9 mouse cellular contexts compared by ENCODE assay signal in genomic region chr1:75369984-75370660, GRCm38 (mm10). TPM values are rescaled to one million over a fixed set of nuclear protein-coding genes. Genes with fewer than 3 reads are reported as not detected.
DNase-seq lines count a peak whose midpoint lies in the region; ATAC-seq and TF ChIP-seq lines count a peak whose summit lies in the region.
"Had no signal": no experiment of that assay in that cellular context is flagged by ENCODE, and none has a peak within 500 bp of the region (broad histone marks: within the 10 kb centered on the region; RNA-seq: fewer than 3 reads in every experiment).

No protein-coding gene starts in this region.

- H3K9ac ChIP-seq in heart, embryonic 12.5 days: peak overlapping the region; percentile 32; the same call in 1 of the 2 replicates
- H3K9ac ChIP-seq in stomach, embryonic 15.5 days: no peak overlapping the region

- H3K4me1 ChIP-seq in heart, embryonic 12.5 days (replicated peaks): peaks cover 41% of the 10 kb centered on the region
- peaks cover 11% of the 10 kb centered on the region for H3K4me1 ChIP-seq in stomach, embryonic 15.5 days

- peaks cover 26% of the 10 kb centered on the region for H3K36me3 ChIP-seq in heart, embryonic 12.5 days
- H3K36me3 ChIP-seq in stomach, embryonic 15.5 days: no peaks in the 10 kb centered on the region

- in situ Hi-C loops in Patski (cut with MboI; ENCODE audit: low pct_unique_long_range_greater_than_20kb): no loop called here

- CTCF ChIA-PET in Patski (lab: Charles Lee): interaction anchor here (0.8 to 2.0 kb wide), 6 partner anchors 10 to 107 kb away, joined by 3 to 9 read pairs (median 3); partner anchors contain the start of gene Des

- 35% methylated on average over 13 of the region's 13 CpGs for WGBS in heart, embryonic 12.5 days
- WGBS in stomach, embryonic 15.5 days: 31% methylated on average over 13 of the region's 13 CpGs

- no peak for TF ChIP-seq CTCF in Patski (IDR thresholded peaks at IDR 0.05)

- DNase-seq in Patski (ENCODE audit: low read depth, low spot score): no peak
- peak; percentile 98 to 99 for DNase-seq in cerebellum, adult 18-20 months
- DNase-seq in kidney, postnatal 4 days: peak; percentile 78 to 83
- DNase-seq in B cell, adult 2 months: no peak
- no peak for DNase-seq in layer of hippocampus, postnatal 10 days (ENCODE audit: low spot score in 2 of 2)
- DNase-seq in layer of hippocampus, adult 11-12 months (ENCODE audit: low spot score): no peak

- H3K4me3 ChIP-seq in heart, embryonic 12.5 days: no peak overlapping the region
- no peak overlapping the region for H3K4me3 ChIP-seq in stomach, embryonic 15.5 days (replicated peaks)

- ATAC-seq in Patski: peak; percentile 29
- no peak for ATAC-seq in heart, embryonic 12.5 days (ENCODE audit: insufficient number of reproducible peaks, low FRiP score)
- ATAC-seq in stomach, embryonic 15.5 days (ENCODE audit: insufficient read depth, low FRiP score, low read depth): 0 out of 2 replicates have a peak, but pooled peaks have one; percentile 16

- H3K9me3 ChIP-seq in heart, embryonic 12.5 days (replicated peaks): no peaks in the 10 kb centered on the region
- no peaks in the 10 kb centered on the region for H3K9me3 ChIP-seq in stomach, embryonic 15.5 days

- peak overlapping the region; percentile 50 for H3K4me2 ChIP-seq in heart, embryonic 12.5 days
- no peak overlapping the region for H3K4me2 ChIP-seq in stomach, embryonic 15.5 days

- peak overlapping the region; percentile 63 for H3K27ac ChIP-seq in heart, embryonic 12.5 days (ENCODE audit: poor library complexity, severe bottlenecking)
- H3K27ac ChIP-seq in stomach, embryonic 15.5 days: peak overlapping the region; percentile 35; the same call in 1 of the 2 replicates

- no peaks in the 10 kb centered on the region for H3K27me3 ChIP-seq in Patski
- H3K27me3 ChIP-seq in heart, embryonic 12.5 days (replicated peaks): 0 out of 2 replicates have a peak, but pooled peaks cover 7% of the 10 kb centered on the region
- H3K27me3 ChIP-seq in stomach, embryonic 15.5 days (replicated peaks): no peaks in the 10 kb centered on the region

- POLR2A ChIA-PET in Patski (lab: Charles Lee): interaction anchor here (0.5 to 0.7 kb wide), 2 partner anchors 15 to 23 kb away, joined by 3 read pairs; no protein-coding TSS in a partner anchor

RNA-seq across cellular contexts. Expression of gene Speg, which starts 5.0 kb away (rescaled TPM):
- 73.0 TPM for polyA plus RNA-seq in Patski (2021)
- 61.5 and 67.4 TPM in 2 replicates for polyA plus RNA-seq in heart, embryonic 12.5 days (2016; fragmentation: Nextera tagmentation; extraction: Ambion mirVana)
- polyA plus RNA-seq in stomach, embryonic 15.5 days (2015; fragmentation: Nextera tagmentation; extraction: Ambion mirVana): 45.2 and 49.1 TPM in 2 replicates
- total RNA-seq in layer of hippocampus, postnatal 10 days (2021): 100 to 1,000 TPM; 164 to 175 TPM

RNA-seq across cellular contexts. Expression of gene Des, which starts 10.0 kb away (rescaled TPM):
- polyA plus RNA-seq in Patski (2021): 0.23 TPM
- 500 and 521 TPM in 2 replicates for polyA plus RNA-seq in heart, embryonic 12.5 days (2016; fragmentation: Nextera tagmentation; extraction: Ambion mirVana)
- 92.1 and 93.2 TPM in 2 replicates for polyA plus RNA-seq in stomach, embryonic 15.5 days (2015; fragmentation: Nextera tagmentation; extraction: Ambion mirVana)
- 1 to 10 TPM; 1.2 to 1.8 TPM for total RNA-seq in layer of hippocampus, postnatal 10 days (2021)
- total RNA-seq: hematopoietic stem cell, adult 5-6 weeks had no signal

RNA-seq across cellular contexts. Expression of gene Dnpep, which starts 52.3 kb away (rescaled TPM):
- polyA plus RNA-seq in Patski (2021): 151 TPM
- 113 TPM in 2 replicates for polyA plus RNA-seq in heart, embryonic 12.5 days (2016; fragmentation: Nextera tagmentation; extraction: Ambion mirVana)
- polyA plus RNA-seq in stomach, embryonic 15.5 days (2015; fragmentation: Nextera tagmentation; extraction: Ambion mirVana): 123 and 137 TPM in 2 replicates
- total RNA-seq in layer of hippocampus, postnatal 10 days (2021): 10 to 100 TPM; 59.7 to 66.2 TPM

Comparison
In these comparisons a context has a peak if more than half of its experiments do, and no peak if none do; other contexts are left out.
1. DNase-seq: peak in cerebellum, adult 18-20 months (2 of 2) and kidney, postnatal 4 days (2 of 2); none in Patski (single experiment), B cell, adult 2 months (0 of 2), layer of hippocampus, postnatal 10 days (0 of 2) and layer of hippocampus, adult 11-12 months (single experiment).
2. RNA of gene Des, which starts 10.0 kb away (polyA plus RNA-seq): 500 to 521 TPM in heart, embryonic 12.5 days and 92.1 to 93.2 TPM in stomach, embryonic 15.5 days; 0.23 TPM in Patski (single experiment); every median in the first group is over 10 times any median in the second.